Mouse (Mus musculus): Measurements from ENCODE around the gene Mpv17l2. TPM values are rescaled to one million over a fixed set of nuclear protein-coding genes. Genes with fewer than 3 reads are reported as not detected.

Mpv17l2 gene
- total RNA-seq (2023) = 10 to 100 TPM; 28.9 to 32.4 TPM

DNA sequence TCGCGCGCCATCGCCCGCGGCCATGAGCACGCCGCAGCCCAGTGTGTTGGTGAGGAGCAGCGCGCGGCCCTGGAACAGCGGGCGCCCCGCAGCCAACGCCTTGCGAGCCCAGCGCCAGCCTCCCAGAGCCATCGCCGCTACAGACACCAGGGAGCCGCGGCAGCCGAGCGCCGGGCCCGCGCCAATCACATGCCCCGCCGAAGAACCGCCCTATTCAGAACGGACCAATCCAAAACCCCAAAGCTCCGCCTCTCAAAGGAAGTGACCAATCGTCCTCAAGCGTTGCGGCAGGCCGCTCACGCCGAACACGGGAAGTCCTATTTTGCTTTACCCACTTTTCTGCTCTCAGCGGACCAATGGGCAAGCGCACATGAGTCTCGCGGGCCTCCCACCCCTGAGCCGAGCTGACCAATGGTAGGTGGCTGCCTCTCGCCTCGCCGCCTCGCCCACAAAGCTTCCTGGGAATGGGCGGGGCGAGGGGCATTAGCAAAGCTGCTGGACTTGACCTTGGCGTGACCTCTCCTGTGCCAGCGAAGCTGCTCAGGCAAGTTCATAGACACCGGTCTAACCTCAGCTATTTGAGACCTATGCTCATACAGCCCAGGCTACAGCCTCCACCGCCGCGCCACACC is at the start of gene Mpv17l2:
Mpv17l2 (minus strand) TSS at position 172 of the 632 bp plus-strand sequence.

DNA sequence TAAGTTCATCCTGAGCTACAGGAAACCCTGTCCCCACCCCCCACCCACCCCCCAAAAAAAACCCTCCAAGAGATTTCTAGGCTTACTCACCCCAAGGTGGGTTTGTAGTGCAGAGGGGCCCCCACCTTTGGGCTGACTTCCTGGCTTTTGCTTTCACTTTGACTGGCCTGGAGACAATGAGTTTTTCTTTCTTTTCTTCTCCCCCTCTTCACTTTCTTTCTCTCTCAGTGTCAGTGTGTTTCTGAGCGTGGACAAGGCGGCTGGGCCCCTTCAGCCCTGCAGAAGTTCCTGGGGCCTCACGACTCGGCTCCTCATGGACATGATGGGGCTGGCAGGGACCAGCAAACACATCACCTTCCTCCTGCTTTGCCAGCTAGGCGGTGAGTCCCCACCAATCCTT is 47.5 kb upstream of the Mpv17l2 start, which contains the start of gene Il12rb1:
Il12rb1 (plus strand) TSS at position 211 of the 400 bp plus-strand sequence.

DNA sequence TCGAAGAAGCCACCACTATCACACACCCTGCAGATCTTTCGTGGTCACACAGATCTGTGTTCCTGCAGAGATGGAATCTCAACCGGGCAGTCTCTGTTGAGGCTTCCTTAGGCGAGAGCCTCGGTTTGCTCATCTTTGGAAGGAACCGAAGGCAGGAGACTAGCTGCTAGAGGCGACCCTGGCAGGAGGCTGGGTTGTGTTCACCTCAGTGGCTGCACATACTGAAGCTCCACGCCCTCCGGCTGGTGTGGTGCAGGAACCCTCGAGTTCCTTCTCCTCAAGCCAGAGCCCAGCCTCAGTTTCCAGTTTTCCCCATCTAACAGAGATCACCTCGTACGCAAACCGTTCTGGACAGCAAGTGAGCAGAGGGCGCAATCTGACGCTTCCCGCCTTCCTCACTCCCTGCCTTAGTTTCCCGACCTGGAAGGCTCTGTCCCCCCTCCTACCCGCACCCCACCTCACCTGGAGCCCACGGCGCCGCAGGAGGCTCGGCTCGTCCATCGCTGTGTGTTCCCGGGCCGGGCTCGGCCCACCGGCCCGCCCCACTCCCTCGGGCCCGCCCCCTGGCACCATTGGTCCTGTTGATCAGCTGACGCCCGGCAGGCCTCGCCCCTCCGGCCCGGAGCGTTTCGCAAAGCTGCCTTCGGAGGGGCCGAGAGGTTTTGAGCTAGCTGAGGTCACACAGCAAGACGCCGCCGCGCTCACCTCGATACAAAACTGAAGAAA is 43.9 kb upstream of the Mpv17l2 start, which contains the start of gene Mast3:
Mast3 (minus strand) TSS at position 574 of the 726 bp plus-strand sequence.

DNA sequence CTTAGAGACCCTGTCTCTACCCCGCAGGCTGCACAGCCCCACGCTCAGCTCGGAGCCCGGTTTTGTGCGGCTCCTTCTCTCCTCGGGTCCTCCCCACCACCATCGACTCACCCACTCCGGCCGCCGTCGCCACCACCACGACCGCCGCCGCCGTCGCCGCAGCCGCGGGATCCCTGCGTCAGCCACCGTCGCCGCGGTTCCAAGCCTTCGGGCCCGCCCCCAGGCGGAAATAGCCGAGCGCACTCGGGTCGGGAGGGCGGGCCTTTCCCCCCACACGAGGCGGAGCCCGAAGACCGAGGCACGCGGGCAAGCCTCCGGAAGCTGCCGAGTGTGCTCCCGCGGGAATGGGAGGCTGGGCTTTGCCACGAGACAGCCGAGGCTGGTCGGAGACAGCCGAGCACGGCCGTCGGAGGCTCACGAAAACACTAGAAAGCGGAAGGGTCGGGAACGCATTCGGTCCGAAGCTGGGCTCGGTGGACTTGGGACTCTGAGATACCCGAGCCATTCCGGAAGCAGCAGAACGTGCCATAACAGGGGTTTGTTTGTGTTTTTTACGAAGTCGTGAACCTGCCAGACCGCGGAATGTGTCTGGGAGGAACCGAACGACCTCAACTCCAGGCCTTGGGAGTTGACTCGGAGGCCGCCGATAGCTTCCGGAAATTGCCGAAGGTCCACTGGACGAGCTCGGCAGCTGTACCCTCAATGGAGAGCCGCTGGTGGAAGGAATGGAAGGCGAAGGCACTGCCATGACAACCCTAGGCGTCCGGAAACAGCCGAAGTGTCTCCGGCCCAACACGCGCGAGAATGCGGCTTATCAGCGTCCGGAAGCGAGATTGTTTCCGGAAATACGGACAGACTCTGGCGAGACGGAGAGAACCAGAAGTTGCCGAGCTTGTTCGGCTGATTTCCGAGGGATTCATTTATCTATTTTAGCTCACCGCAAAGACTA is 16.0 kb upstream of the Mpv17l2 start, which contains the start of gene Pik3r2:
Pik3r2 (minus strand) TSS at position 218 of the 949 bp plus-strand sequence.

DNA sequence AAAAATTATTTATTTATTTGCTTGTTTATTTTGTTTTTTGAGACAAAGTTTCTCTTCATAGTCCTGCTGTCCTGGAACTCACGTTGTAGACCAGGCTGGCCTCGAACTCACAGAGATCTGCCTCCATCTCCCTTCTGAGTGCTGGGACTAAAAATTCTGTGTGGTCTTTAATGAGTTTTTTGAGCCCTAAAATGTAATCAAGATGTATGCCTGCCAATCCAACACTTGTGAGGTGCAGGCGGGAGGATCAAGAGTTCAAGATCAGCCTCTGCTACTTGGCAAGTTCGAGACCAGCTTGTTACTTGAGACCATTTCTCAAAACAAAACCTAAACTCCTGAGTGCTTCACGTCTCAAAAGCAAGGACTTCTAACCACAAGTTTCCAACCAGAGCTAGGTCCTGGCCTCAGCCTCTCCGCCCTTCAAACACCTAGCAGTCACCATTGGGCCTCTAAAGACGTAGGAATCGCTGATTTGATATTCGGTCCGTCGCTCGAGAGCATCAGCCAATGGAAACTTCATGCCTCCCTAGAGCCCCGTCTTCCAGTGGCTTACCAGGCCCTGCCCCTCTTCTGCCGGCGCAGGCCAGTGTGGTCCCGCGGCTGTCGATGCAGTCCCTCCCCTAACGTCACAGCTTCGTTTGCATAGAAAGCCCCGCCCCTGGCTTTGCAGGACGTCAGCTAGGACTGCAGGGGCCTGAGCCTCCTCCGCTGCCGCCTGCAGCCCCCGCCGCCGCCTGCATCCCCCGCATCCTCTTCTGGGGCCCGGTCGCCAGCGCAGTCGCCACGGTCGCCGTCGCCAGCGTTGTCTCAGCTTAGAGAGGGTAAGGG is 6.5 kb downstream of the Mpv17l2 start, which contains the start of gene Rab3a:
Rab3a (plus strand) TSS at position 637 of the 828 bp plus-strand sequence.

DNA sequence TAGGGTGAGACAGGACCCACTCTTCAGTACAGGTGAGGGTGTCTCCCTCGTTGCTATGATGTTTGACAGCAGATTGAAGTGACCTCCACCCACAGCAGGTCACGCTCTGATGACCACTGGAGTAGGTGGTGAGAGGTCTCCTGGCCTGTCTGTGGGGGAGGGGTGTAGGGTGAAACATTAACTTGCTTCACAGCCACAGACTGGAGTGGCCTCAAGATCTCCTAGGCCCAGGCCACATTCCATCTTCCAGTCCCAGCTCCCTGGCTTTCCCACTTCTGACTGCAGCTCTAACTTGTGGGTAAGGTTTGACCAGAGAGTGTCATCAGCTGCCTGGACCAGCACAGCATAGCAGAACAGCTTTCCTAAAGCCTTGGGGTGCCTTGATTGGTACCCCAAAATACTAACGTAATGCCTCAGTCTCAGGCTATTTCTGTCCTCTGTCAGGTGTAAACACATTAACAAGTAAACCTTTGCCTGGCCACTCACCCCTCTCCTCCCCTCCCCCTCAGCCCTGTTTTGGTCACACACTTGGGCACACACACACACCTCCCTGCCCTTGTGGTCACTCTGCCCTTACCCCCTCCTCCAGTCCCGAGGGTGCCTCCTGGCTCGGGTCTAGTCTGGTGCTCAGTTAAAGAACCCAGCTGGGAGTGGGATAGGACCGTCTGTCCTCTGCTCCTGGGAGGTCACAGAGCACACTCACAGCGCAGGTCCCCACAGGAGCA is 37.1 kb downstream of the Mpv17l2 start, which contains the start of gene Pde4c:
Pde4c (plus strand) TSS at position 235 of the 725 bp plus-strand sequence.

DNA sequence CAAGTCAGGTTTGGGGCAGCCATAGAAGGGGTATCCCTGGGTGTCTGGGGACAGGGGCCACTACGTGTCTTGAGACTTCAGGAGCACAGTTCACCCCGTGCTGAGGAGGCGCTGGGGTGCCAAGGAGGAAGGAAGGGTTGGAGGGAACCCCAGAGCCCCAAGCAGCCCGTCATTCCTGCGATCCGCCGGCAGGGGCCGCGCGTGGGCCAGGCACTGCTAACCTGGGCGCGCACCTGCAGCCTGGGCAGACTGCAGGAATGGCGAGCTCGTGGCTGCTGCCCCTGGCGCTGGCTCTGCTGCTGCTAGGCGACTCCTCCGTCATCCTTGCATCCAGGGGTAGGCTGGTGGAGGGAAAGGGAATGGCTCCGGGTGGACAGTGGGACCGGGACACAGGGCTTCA is 42.4 kb downstream of the Mpv17l2 start, which contains the start of gene Gm3336:
Gm3336 (plus strand) TSS at position 247 of the 400 bp plus-strand sequence.

Other genes starting within 250 kb of the Mpv17l2 start
- gene Fkbp8, start 233.2 kb downstream of the Mpv17l2 start, total RNA-seq (2023) = 100 to 1,000 TPM; 180 to 186 TPM
- 10 to 100 TPM; 72.6 to 79.4 TPM for gene Kxd1, start 233.0 kb downstream of the Mpv17l2 start, total RNA-seq (2023)
- gene Ell, start 221.5 kb downstream of the Mpv17l2 start, total RNA-seq (2023) = 10 to 100 TPM; 38.3 to 48.7 TPM
- 10 to 100 TPM; 53.8 to 56.4 TPM for gene Isyna1, start 166.6 kb downstream of the Mpv17l2 start, total RNA-seq (2023)
- 100 to 1,000 TPM; 135 to 148 TPM for gene Ssbp4, start 152.1 kb downstream of the Mpv17l2 start, total RNA-seq (2023)
- 100 to 1,000 TPM; 164 to 177 TPM for gene Lrrc25, start 144.8 kb downstream of the Mpv17l2 start, total RNA-seq (2023)
- gene Gdf15, start 128.5 kb downstream of the Mpv17l2 start, total RNA-seq (2023) = 10 to 100 TPM; 54.8 to 78.0 TPM
- gene Pgpep1, start 100.6 kb downstream of the Mpv17l2 start, total RNA-seq (2023) = 1 to 10 TPM; 7.2 to 9.8 TPM
- 10 to 100 TPM; 46.0 to 54.9 TPM for gene Lsm4, start 87.7 kb downstream of the Mpv17l2 start, total RNA-seq (2023)
- gene Jund, start 62.0 kb downstream of the Mpv17l2 start, total RNA-seq (2023) = 1,000 to 10,000 TPM; 1,065 to 1,168 TPM
- 10 to 100 TPM; 15.5 to 15.9 TPM for gene Iqcn, start 57.5 kb downstream of the Mpv17l2 start, total RNA-seq (2023)
- gene Gm3336, start 42.4 kb downstream of the Mpv17l2 start, total RNA-seq (2023) = under 1 TPM in 1 of 2 experiments, not detected in 1; 0.79 TPM
- under 1 TPM in 1 of 2 experiments, not detected in 1; 0.24 TPM for gene Pde4c, start 37.2 kb downstream of the Mpv17l2 start, total RNA-seq (2023)
- 1 to 10 TPM; 5.7 to 6.9 TPM for gene Rab3a, start 6.3 kb downstream of the Mpv17l2 start, total RNA-seq (2023)
- gene Pik3r2, start 15.8 kb upstream of the Mpv17l2 start, total RNA-seq (2023) = 10 to 100 TPM; 23.1 to 26.5 TPM
- 100 to 1,000 TPM; 128 to 134 TPM for gene Mast3, start 44.1 kb upstream of the Mpv17l2 start, total RNA-seq (2023)
- under 1 TPM; 0.26 to 0.46 TPM for gene Il12rb1, start 47.5 kb upstream of the Mpv17l2 start, total RNA-seq (2023)
- 10 to 100 TPM; 57.2 to 67.9 TPM for gene Arrdc2, start 78.8 kb upstream of the Mpv17l2 start, total RNA-seq (2023)
- not detected for gene Kcnn1, start 102.3 kb upstream of the Mpv17l2 start, total RNA-seq (2023)
- gene Ccdc124, start 113.0 kb upstream of the Mpv17l2 start, total RNA-seq (2023) = 10 to 100 TPM; 46.6 to 48.7 TPM
- gene Slc5a5, start 131.8 kb upstream of the Mpv17l2 start, total RNA-seq (2023) = under 1 TPM; 0.21 to 0.33 TPM
- 1,000 to 10,000 TPM; 2,573 to 2,784 TPM for gene Rpl18a, start 136.5 kb upstream of the Mpv17l2 start, total RNA-seq (2023)
- gene Map1s, start 145.0 kb upstream of the Mpv17l2 start, total RNA-seq (2023) = 10 to 100 TPM; 52.8 to 55.4 TPM

Data from monocyte, adult 59 days (primary cell).